Mouse (Mus musculus) kidney, adult 2 months (tissue): ENCODE measurements around the gene Retnlb. TPM values are rescaled to one million over a fixed set of nuclear protein-coding genes. Genes with fewer than 3 reads are reported as not detected.
"Not testable (repeated sequence)": the region's sequence is repeated elsewhere in the genome, so short reads cannot be mapped to it uniquely, and the experiment has no call there.

Source experiments
- DNase-seq: peaks from one replicate; pipeline ENCODE4 v3.0.0; 2021
- H3K27ac ChIP-seq: fragments of 200-500 bp; 2 replicates; pipeline ENCODE4 v1.5.1; 2012; ENCODE audit warnings: low read depth, low read length, control low read depth, inconsistent platforms; ENCODE audit not compliant: insufficient read depth
- H3K27me3 ChIP-seq: fragments of 200-500 bp; replicated peaks from 2 replicates; pipeline ENCODE4 v1.6.1; 2012; ENCODE audit warnings: mild to moderate bottlenecking, moderate library complexity, low read length, inconsistent platforms; ENCODE audit not compliant: control insufficient read depth, insufficient read depth
- H3K36me3 ChIP-seq: fragments of 200-500 bp; 2 replicates; pipeline ENCODE4 v1.6.1; 2012; ENCODE audit warnings: mild to moderate bottlenecking, moderate library complexity, low read length, inconsistent platforms; ENCODE audit not compliant: control insufficient read depth, insufficient read depth
- H3K4me1 ChIP-seq: fragments of 200-500 bp; 2 replicates; pipeline ENCODE4 v1.6.1; 2011; ENCODE audit warnings: low read length; ENCODE audit not compliant: control insufficient read depth, insufficient read depth
- H3K4me3 ChIP-seq: fragments of 200-500 bp; 2 replicates; pipeline ENCODE4 v1.5.1; 2011; ENCODE audit warnings: mild to moderate bottlenecking, low read depth, low read length, control low read depth; ENCODE audit not compliant: insufficient read depth
- CTCF ChIP-seq: fragments of 200-500 bp; conservative IDR thresholded peaks from 2 replicates; pipeline ENCODE4 v1.5.1; 2011; ENCODE audit warnings: low read depth, mild to moderate bottlenecking, control low read depth, low read length, moderate library complexity, mixed read lengths; ENCODE audit not compliant: insufficient read depth, insufficient read length
- POLR2A ChIP-seq: fragments of 200-500 bp; IDR thresholded peaks from one replicate; pipeline ENCODE4 v1.6.1; 2011; ENCODE audit warnings: low read depth, low read length, control low read depth
- WGBS: fragments of 180-500 bp; shearing (Covaris S2); methylation state at CpG from one replicate; pipeline ENCODE4 v1.1.7; 2018; 5-methylcytosine and 5-hydroxymethylcytosine counted together
- polyA plus RNA-seq: library from polyadenylated mRNA; depleted of rRNA; stranded (reverse); fragments of >200 nt; gene quantifications from 2 replicates; pipeline ENCODE4 v1.2.3, GENCODE M21; 2012

Retnlb gene
- polyA plus RNA-seq, 1 experiment = not detected

- no peaks in the 10 kb centered on the region for H3K4me1 ChIP-seq
- H3K36me3 ChIP-seq = no peaks in the 10 kb centered on the region
- no peak for DNase-seq
- no peak for TF ChIP-seq CTCF
- no peak for TF ChIP-seq POLR2A
- no peak overlapping the region for H3K27ac ChIP-seq
- H3K27me3 ChIP-seq = no peaks in the 10 kb centered on the region
- no peak overlapping the region for H3K4me3 ChIP-seq
- 75% methylated on average over 3 of the region's 3 CpGs for WGBS
Observed at GRCm38 (mm10) chr16:48826474-48826873, 9.8 kb downstream of the Retnlb start.

GRCm38 (mm10) chr16:48827625-48828024 lies 11.0 kb downstream of the Retnlb start:
- H3K27me3 ChIP-seq = no peaks in the 10 kb centered on the region
- no peaks in the 10 kb centered on the region for H3K4me1 ChIP-seq
- no peak overlapping the region for H3K27ac ChIP-seq
- DNase-seq = no peak
- 23% methylated on average over 1 of the region's 1 CpGs for WGBS
- TF ChIP-seq POLR2A = no peak
- TF ChIP-seq CTCF = no peak
- no peaks in the 10 kb centered on the region for H3K36me3 ChIP-seq
- H3K4me3 ChIP-seq = no peak overlapping the region

GRCm38 (mm10) chr16:48829060-48829459 lies 12.4 kb downstream of the Retnlb start:
- DNase-seq = no peak
- TF ChIP-seq CTCF = no peak
- no peak for TF ChIP-seq POLR2A
- no peak overlapping the region for H3K27ac ChIP-seq
- H3K36me3 ChIP-seq = no peaks in the 10 kb centered on the region
- 74% methylated on average over 4 of the region's 4 CpGs for WGBS
- H3K27me3 ChIP-seq = no peaks in the 10 kb centered on the region
- no peak overlapping the region for H3K4me3 ChIP-seq
- H3K4me1 ChIP-seq = no peaks in the 10 kb centered on the region

GRCm38 (mm10) chr16:48832055-48832454 lies 15.4 kb downstream of the Retnlb start:
- WGBS = 79% methylated on average over 8 of the region's 8 CpGs
- DNase-seq = no peak
- H3K36me3 ChIP-seq = no peaks in the 10 kb centered on the region

GRCm38 (mm10) chr16:48833626-48834025 lies 17.0 kb downstream of the Retnlb start:
- not testable (repeated sequence) for H3K27me3 ChIP-seq, DNase-seq, H3K4me1 ChIP-seq, H3K36me3 ChIP-seq, H3K27ac ChIP-seq, H3K4me3 ChIP-seq
- 48% methylated on average over 1 of the region's 1 CpGs for WGBS

More at GRCm38 (mm10) chr16:48832055-48832454, 15.4 kb downstream of the Retnlb start:
- no peak for TF ChIP-seq CTCF
- no peak for TF ChIP-seq POLR2A
- Histone ChIP-seq H3K4me1 (no peaks in the 10 kb centered on the region), H3K27ac (no peak overlapping the region), H3K4me3 (no peak overlapping the region), H3K27me3 (no peaks in the 10 kb centered on the region)

- DNase-seq = no peak
- Histone ChIP-seq H3K4me1 (no peaks in the 10 kb centered on the region), H3K36me3 (no peaks in the 10 kb centered on the region), H3K27me3 (no peaks in the 10 kb centered on the region), H3K4me3 (no peak within 1 kb of the TSS), H3K27ac (no peak within 1 kb of the TSS)
- 79% methylated on average over 3 of the region's 3 CpGs for WGBS
- TF ChIP-seq POLR2A (no peak), CTCF (no peak)
Observed at GRCm38 (mm10) chr16:48842266-48842665, 25.6 kb downstream of the Retnlb start, which contains the start of gene Retnla. TSS of gene Retnla (plus strand) at chr16:48842551.

- no peaks in the 10 kb centered on the region for H3K27me3 ChIP-seq
- no peak overlapping the region for H3K27ac ChIP-seq
- 85% methylated on average over 4 of the region's 4 CpGs for WGBS
- no peaks in the 10 kb centered on the region for H3K4me1 ChIP-seq
- no peak for TF ChIP-seq POLR2A
- TF ChIP-seq CTCF = no peak
- DNase-seq = no peak
- H3K4me3 ChIP-seq = no peak overlapping the region
- H3K36me3 ChIP-seq = no peaks in the 10 kb centered on the region
Observed at GRCm38 (mm10) chr16:48843671-48844386, 27.2 kb downstream of the Retnlb start.

- H3K27me3 ChIP-seq, H3K4me1 ChIP-seq, H3K4me3 ChIP-seq, H3K36me3 ChIP-seq, H3K27ac ChIP-seq: not testable (repeated sequence)
- DNase-seq = peak; percentile 9
- 100% methylated on average over 1 of the region's 1 CpGs for WGBS
Observed at GRCm38 (mm10) chr16:48865004-48865403, 48.3 kb downstream of the Retnlb start.
